Comparison of ENCODE assay signal across 23 mouse cellular contexts in genomic region chr9:121043021-121043420, GRCm38 (mm10).
A peak's percentile ranks its signal among the peaks of the same experiment; 100 is the strongest.
DNase-seq lines count a peak whose midpoint lies in the region; ATAC-seq lines count a peak whose summit lies in the region.
"Had no signal": no experiment of that assay in that cellular context is flagged by ENCODE, and none has a peak within 500 bp of the region (broad histone marks: within the 10 kb centered on the region; RNA-seq: fewer than 3 reads in every experiment).

No protein-coding gene starts in this region.

- no peak overlapping the region for H3K4me2 ChIP-seq in midbrain, embryonic 11.5 days
- H3K4me2 ChIP-seq in midbrain, embryonic 14.5 days (ENCODE audit: low read length) = no peak overlapping the region
- H3K4me2 ChIP-seq: embryonic facial prominence, embryonic 15.5 days; forebrain, embryonic 15.5 days; heart, embryonic 11.5 days; heart, embryonic 15.5 days; hindbrain, embryonic 13.5 days had no signal

- ATAC-seq in midbrain, embryonic 11.5 days (ENCODE audit: low FRiP score) = no peak
- no peak for ATAC-seq in midbrain, embryonic 14.5 days (ENCODE audit: low FRiP score, low TSS enrichment)
- ATAC-seq: forebrain, embryonic 15.5 days; hindbrain, postnatal 0 days; Patski had no signal

- no peaks in the 10 kb centered on the region for H3K9me3 ChIP-seq in midbrain, embryonic 11.5 days (ENCODE audit: control insufficient read depth, low read length)
- H3K9me3 ChIP-seq in midbrain, embryonic 14.5 days (ENCODE audit: control insufficient read depth, low read length) = no peaks in the 10 kb centered on the region
- H3K9me3 ChIP-seq: embryonic facial prominence, embryonic 15.5 days; forebrain, embryonic 10.5 days; forebrain, embryonic 15.5 days; heart, embryonic 15.5 days; hindbrain, embryonic 13.5 days had no signal

- H3K27me3 ChIP-seq in midbrain, embryonic 11.5 days (ENCODE audit: control insufficient read depth, insufficient read depth, low read length) = no peaks in the 10 kb centered on the region
- no peaks in the 10 kb centered on the region for H3K27me3 ChIP-seq in midbrain, embryonic 14.5 days (ENCODE audit: control insufficient read depth, insufficient read depth, low read length)
- H3K27me3 ChIP-seq: embryonic facial prominence, embryonic 15.5 days; forebrain, embryonic 15.5 days; heart, embryonic 15.5 days; hindbrain, embryonic 13.5 days; Patski had no signal

- peaks cover 5% of the 10 kb centered on the region for H3K4me1 ChIP-seq in midbrain, embryonic 11.5 days (ENCODE audit: control insufficient read depth, insufficient read depth, low read length)
- H3K4me1 ChIP-seq in midbrain, embryonic 14.5 days (ENCODE audit: control insufficient read depth, insufficient read depth, low read length) = peaks cover 19% of the 10 kb centered on the region
- H3K4me1 ChIP-seq: heart, embryonic 15.5 days had no signal

- WGBS in midbrain, embryonic 11.5 days = 92% methylated on average over 4 of the region's 4 CpGs
- WGBS in midbrain, embryonic 14.5 days = 85% methylated on average over 4 of the region's 4 CpGs

- peak; percentile 19 for DNase-seq in cerebellum, adult 11 months
- DNase-seq in cerebellum, postnatal 4 days (ENCODE audit: low spot score in 2 of 2) = no peak
- peak; percentile 33 for DNase-seq in midbrain, embryonic 11.5 days (ENCODE audit: low spot score, missing footprints)
- DNase-seq in midbrain, embryonic 14.5 days = no peak
- peak; percentile 60 for DNase-seq in cerebellum, adult 9-11 months
- DNase-seq in spleen, adult 12 weeks (ENCODE audit: low spot score) = no peak
- no peak for DNase-seq in liver
- DNase-seq: adrenal gland, adult 2 months; adrenal gland, postnatal 25 days; embryo, embryonic 11 days; gastrocnemius, postnatal 36 days; heart, adult 18-20 months; heart, postnatal 14 days; kidney, adult 11 months had no signal

- no peak overlapping the region for H3K9ac ChIP-seq in midbrain, embryonic 11.5 days (ENCODE audit: low read length)
- H3K9ac ChIP-seq in midbrain, embryonic 14.5 days (replicated peaks; ENCODE audit: low read length) = no peak overlapping the region
- H3K9ac ChIP-seq: embryonic facial prominence, embryonic 15.5 days; forebrain, embryonic 15.5 days; heart, embryonic 15.5 days; hindbrain, embryonic 13.5 days had no signal

- H3K36me3 ChIP-seq in midbrain, embryonic 11.5 days (ENCODE audit: control insufficient read depth, insufficient read depth, low read length) = no peaks in the 10 kb centered on the region
- no peaks in the 10 kb centered on the region for H3K36me3 ChIP-seq in midbrain, embryonic 14.5 days (ENCODE audit: control insufficient read depth, insufficient read depth, low read length)
- H3K36me3 ChIP-seq: embryonic facial prominence, embryonic 15.5 days; forebrain, embryonic 10.5 days; forebrain, embryonic 15.5 days; heart, embryonic 15.5 days; hindbrain, embryonic 13.5 days had no signal

- H3K27ac ChIP-seq in midbrain, embryonic 11.5 days (ENCODE audit: low read depth, low read length) = no peak overlapping the region
- H3K27ac ChIP-seq in midbrain, embryonic 14.5 days (replicated peaks; ENCODE audit: low read depth, low read length) = no peak overlapping the region
- H3K27ac ChIP-seq: embryonic facial prominence, embryonic 15.5 days; forebrain, embryonic 10.5 days; forebrain, embryonic 15.5 days; heart, embryonic 15.5 days; hindbrain, embryonic 13.5 days; hindbrain, postnatal 0 days had no signal

- H3K4me3 ChIP-seq in midbrain, embryonic 11.5 days (ENCODE audit: low read depth, low read length) = no peak overlapping the region
- no peak overlapping the region for H3K4me3 ChIP-seq in midbrain, embryonic 14.5 days (replicated peaks; ENCODE audit: low read depth, low read length)
- H3K4me3 ChIP-seq: embryonic facial prominence, embryonic 15.5 days; erythroblast, embryonic 14.5 days; forebrain, embryonic 10.5 days; forebrain, embryonic 15.5 days; heart, embryonic 15.5 days; hindbrain, embryonic 13.5 days had no signal

Comparison
In these comparisons a context has a peak if more than half of its experiments do, and no peak if none do; other contexts are left out.
1. DNase-seq: peak in cerebellum, adult 11 months (single experiment), midbrain, embryonic 11.5 days (single experiment) and cerebellum, adult 9-11 months (single experiment); none in cerebellum, postnatal 4 days (0 of 2), midbrain, embryonic 14.5 days (single experiment), spleen, adult 12 weeks (single experiment) and liver (single experiment).